Mouse (Mus musculus): ENCODE measurements at regions not wholly inside any gene's neighbourhood (a gene's known extent, or its start where the extent isn't known, plus 50 kb on each side); places are given as distances from the start of the nearest gene placed in this dataset.
"Not testable (repeated sequence)": the region's sequence is repeated elsewhere in the genome, so short reads cannot be mapped to it uniquely, and the experiment has no call there.

- peaks cover 16% of the 10 kb centered on the region for H3K79me2 ChIP-seq (ENCODE audit: inconsistent target)
- no peaks in the 10 kb centered on the region for H3K36me3 ChIP-seq (ENCODE audit: inconsistent target)
- 76% methylated on average over 6 of the region's 6 CpGs for WGBS (ENCODE audit: missing documents)
- H3K27ac ChIP-seq: peak overlapping the region; percentile 66
- peak overlapping the region; percentile 33 for H3K4me3 ChIP-seq (ENCODE audit: inconsistent target)
Observed at GRCm38 (mm10) chr12:113423736-113424597, 65.3 kb upstream of the Adam6b start.

DNA sequence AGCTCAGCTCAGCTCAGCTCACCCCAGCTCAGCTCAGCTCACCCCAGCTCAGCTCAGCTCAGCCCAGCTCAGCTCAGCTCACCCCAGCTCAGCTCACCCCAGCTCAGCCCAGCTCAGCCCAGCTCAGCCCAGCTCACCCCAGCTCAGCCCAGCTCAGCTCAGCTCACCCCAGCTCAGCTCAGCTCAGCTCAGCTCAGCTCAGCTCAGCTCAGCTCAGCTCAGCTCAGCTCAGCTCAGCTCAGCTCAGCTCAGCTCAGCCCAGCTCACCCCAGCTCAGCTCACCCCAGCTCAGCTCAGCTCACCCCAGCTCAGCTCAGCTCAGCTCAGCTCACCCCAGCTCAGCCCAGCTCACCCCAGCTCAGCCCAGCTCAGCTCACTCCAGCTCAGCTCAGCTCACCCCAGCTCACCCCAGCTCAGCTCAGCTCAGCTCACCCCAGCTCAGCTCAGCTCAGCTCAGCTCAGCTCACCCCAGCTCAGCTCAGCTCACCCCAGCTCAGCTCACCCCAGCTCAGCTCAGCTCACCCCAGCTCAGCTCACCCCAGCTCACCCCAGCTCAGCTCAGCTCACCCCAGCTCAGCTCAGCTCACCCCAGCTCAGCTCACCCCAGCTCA lies 64.6 kb upstream of the Adam6b start:
- Histone ChIP-seq H3K4me3 (ENCODE audit: inconsistent target) (peak overlapping the region; percentile 33), H3K27ac (peak overlapping the region; percentile 66), H3K79me2 (ENCODE audit: inconsistent target) (peaks cover 16% of the 10 kb centered on the region)
- H3K36me3 ChIP-seq (ENCODE audit: inconsistent target): not testable (repeated sequence)

DNA sequence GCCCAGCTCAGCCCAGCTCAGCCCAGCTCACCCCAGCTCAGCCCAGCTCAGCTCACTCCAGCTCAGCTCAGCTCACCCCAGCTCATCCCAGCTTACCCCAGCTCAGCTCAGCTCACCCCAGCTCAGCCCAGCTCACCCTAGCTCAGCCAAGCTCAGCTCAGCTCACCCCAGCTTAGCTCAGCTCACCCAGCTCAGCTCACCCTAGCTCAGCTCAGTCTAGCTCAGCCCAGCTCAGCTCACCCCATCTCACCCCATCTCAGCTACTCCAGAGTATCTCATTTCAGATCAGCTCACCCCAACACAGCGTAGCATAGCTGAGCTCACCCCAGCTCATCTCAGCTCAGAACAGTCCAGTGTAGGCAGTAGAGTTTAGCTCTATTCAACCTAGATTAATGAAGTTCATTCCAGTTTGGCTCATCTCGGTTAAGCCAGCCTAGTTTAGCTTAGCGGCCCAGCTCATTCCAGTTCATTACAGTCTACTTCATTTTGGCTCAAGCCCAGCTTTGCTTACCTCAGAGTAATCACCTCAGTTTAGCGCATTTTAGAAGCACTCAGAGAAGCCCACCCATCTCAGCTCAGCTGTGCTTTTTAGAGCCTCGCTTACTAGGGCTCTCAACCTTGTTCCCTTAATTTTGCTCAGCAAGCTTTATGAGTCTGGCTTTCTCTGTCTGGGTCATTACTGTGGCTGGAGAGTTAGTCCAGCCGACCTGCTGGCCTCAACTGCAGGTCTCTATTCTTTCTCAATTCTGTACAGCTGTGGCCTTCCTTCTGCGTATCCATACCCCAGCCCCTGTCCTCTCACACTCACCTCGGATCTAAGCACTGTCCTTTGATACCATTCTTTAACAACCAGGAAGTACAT lies 63.9 kb upstream of the Adam6b start:
- peak overlapping the region; percentile 4; the same call in 1 of the 2 replicates for H3K4me3 ChIP-seq (ENCODE audit: inconsistent target)
- peak overlapping the region; percentile 66 for H3K27ac ChIP-seq
- 61% methylated on average over 8 of the region's 8 CpGs for WGBS (ENCODE audit: missing documents)
- peaks cover 16% of the 10 kb centered on the region for H3K79me2 ChIP-seq (ENCODE audit: inconsistent target)
- no peaks in the 10 kb centered on the region for H3K36me3 ChIP-seq (ENCODE audit: inconsistent target)

DNA sequence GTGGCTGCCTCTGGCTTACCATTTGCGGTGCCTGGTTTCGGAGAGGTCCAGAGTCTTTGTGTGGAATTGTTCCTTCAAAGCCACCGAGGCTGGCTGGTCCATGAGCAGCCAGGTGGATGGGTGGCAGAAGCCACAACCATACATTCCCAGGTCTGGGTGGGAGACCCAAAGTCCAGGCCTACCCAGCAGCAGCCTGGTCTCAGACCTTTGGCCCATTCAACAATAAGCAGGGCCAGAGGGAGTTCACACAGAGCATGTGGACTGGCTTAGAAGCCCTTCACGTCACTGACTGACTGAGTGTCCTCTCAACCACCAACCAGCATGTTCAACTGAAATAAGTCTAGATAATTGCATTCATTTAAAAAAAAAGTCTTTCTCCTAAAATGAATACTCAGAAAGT lies 62.7 kb upstream of the Adam6b start:
- H3K27ac ChIP-seq: peak overlapping the region; percentile 15

GRCm38 (mm10) chr12:113427339-113427738 lies 62.0 kb upstream of the Adam6b start:
- 5% methylated on average over 4 of the region's 4 CpGs for WGBS (ENCODE audit: missing documents)
- Histone ChIP-seq H3K4me3 (ENCODE audit: inconsistent target) (no peak overlapping the region), H3K36me3 (ENCODE audit: inconsistent target) (no peaks in the 10 kb centered on the region), H3K27ac (no peak overlapping the region), H3K79me2 (ENCODE audit: inconsistent target) (peaks cover 16% of the 10 kb centered on the region)

More for the DNA sequence above, 62.7 kb upstream of the Adam6b start:
- 66% methylated on average over 4 of the region's 4 CpGs for WGBS (ENCODE audit: missing documents)
- peaks cover 16% of the 10 kb centered on the region for H3K79me2 ChIP-seq (ENCODE audit: inconsistent target)
- H3K4me3 ChIP-seq (ENCODE audit: inconsistent target): no peak overlapping the region
- no peaks in the 10 kb centered on the region for H3K36me3 ChIP-seq (ENCODE audit: inconsistent target)

- Histone ChIP-seq H3K36me3 (ENCODE audit: inconsistent target) (no peaks in the 10 kb centered on the region), H3K79me2 (ENCODE audit: inconsistent target) (peaks cover 7% of the 10 kb centered on the region), H3K4me3 (ENCODE audit: inconsistent target) (no peak overlapping the region), H3K27ac (no peak overlapping the region)
- WGBS (ENCODE audit: missing documents): 70% methylated on average over 3 of the region's 3 CpGs
Observed at GRCm38 (mm10) chr12:113428461-113428860, 60.9 kb upstream of the Adam6b start.

DNA sequence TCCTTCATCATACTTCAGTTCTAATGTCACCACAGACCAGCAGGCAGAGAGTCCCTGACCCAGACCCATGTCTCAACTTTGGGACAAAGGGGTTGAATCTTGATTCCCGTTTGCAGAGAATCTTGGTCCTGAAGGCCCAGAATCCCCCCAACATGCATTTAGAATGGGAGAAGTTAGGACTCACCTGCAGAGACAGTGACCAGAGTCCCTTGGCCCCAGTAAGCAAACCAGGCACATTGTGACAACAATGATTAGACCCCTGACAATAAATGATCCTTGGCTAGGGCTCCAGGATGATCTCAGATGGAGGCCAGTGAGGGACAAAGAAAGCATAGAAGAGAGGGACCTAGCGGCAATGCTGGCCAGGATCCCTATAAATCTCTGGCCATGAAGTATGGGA lies 60.4 kb upstream of the Adam6b start:
- peaks cover 2% of the 10 kb centered on the region; the same call in 1 of the 2 replicates for H3K79me2 ChIP-seq (ENCODE audit: inconsistent target)
- no peaks in the 10 kb centered on the region for H3K36me3 ChIP-seq (ENCODE audit: inconsistent target)
- no peak overlapping the region for H3K27ac ChIP-seq
- no peak overlapping the region for H3K4me3 ChIP-seq (ENCODE audit: inconsistent target)
- 88% methylated on average over 2 of the region's 2 CpGs for WGBS (ENCODE audit: missing documents)

DNA sequence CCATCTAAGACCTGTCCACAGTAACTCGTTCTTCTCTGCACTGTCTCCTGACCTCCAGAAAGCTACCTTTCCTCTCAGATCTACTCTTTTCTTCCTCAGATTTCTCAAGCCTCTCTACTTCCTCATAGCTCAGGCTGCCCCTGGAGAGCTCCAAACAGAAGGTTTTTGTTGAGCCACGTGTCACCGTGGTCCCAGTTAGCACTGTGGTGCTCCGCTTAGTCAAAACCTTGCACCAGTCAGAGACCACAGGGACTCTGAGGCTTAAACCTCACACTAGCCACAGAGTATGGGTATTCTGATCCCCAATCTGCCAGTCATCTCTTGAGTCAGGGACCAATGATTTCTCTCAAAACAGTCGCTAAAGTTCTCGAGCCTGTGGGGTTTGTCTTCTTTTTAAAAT lies 59.0 kb upstream of the Adam6b start:
- H3K79me2 ChIP-seq (ENCODE audit: inconsistent target): no peaks in the 10 kb centered on the region
- H3K4me3 ChIP-seq (ENCODE audit: inconsistent target): no peak overlapping the region
- H3K36me3 ChIP-seq (ENCODE audit: inconsistent target): no peaks in the 10 kb centered on the region
- no peak overlapping the region for H3K27ac ChIP-seq
- WGBS (ENCODE audit: missing documents): 3% methylated on average over 6 of the region's 6 CpGs

Measured in macrophage (primary cell).